Mouse (Mus musculus): ENCODE results near the gene Gucy2g.
"Not testable (repeated sequence)": the region's sequence is repeated elsewhere in the genome, so short reads cannot be mapped to it uniquely, and the experiment has no call there.

Gene Gucy2g

DNA sequence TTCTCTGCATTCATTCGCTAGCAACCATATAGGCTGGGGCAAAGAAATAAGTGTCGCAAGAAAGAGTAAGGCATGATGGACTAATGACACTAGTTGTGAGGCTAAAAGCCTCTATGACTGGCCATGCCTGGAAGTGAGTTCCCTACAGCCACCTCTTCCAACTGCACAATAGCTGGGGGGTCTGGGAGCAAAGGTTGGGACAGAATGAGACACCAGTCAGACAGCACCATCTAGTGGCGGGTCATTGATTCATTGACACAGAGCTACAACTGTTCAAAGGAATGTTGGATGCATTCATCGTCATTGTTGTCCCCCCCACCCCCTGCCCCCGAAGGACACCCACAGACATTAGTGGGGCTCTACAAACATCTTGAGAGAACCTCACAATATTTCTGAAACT lies 42.7 kb downstream of the Gucy2g start:
- peak; percentile 64 for DNase-seq

GRCm38 (mm10) chr19:55195574-55195973 lies 45.5 kb downstream of the Gucy2g start:
- no peak for DNase-seq

DNA sequence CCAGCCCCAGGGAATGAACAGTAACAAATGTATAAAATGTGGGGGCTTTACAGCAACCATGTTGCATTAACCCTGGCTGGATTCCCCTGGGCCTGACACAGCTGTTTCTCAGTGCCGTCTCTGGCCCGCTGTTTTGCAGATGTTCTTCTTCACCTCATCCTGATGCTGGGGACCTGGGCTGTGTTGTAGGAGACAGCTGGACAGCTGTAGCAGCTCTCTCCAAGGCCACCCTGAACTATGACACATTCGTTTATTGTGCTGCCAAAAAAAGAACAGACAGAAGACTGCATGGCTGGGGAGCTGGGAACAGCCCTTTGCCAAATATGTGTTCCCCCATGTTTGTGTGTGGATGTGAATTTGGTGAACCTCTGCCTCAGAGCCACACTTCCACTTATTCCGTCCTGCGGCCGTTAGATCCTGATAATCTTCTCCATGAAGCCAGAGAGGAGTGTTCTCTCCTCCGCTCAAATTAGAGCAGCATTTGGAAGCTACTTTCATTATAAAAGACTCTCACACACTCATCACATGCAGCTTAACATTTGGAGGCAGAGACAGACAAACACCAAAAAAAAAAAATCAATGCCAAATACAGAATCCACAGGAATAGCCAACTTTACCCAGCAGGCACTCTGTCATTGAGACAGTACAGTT lies 46.4 kb downstream of the Gucy2g start:
- no peak for DNase-seq

- no peak for DNase-seq
Observed at GRCm38 (mm10) chr19:55193717-55194394, 47.2 kb downstream of the Gucy2g start.

DNA sequence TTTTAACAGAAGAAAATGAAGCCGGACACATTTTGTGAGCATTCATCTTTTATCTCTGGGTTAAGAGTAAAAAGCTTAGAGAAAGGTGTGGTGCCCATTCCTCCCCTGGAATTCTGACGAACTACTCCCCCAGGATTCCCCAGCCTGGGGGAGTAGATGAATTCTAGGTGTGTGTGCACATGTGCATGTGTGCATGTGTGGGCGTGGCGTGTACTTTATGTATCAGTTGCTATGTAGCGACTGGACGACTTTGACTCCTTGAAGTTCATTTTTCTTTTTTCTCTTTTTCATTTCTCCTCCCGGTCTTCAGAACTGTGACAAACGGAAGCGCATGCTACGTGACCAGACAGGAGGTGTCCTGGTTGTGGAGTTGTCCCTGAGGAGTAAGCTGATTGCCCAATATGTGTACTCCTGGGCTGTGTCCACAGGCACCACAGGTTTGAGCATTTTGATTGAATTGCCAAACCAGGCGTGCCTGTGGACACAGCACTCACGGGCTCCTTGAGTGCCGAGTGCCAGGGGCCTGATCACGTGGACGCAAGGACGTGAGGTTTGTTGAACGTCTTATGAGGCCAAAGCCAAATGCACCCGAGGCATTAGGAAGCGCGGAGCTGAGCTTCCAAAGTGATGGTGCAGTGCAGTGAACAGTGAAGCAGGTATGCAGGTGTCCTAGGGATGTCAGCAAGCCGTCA lies 48.6 kb downstream of the Gucy2g start:
- DNase-seq: peak; percentile 22

DNA sequence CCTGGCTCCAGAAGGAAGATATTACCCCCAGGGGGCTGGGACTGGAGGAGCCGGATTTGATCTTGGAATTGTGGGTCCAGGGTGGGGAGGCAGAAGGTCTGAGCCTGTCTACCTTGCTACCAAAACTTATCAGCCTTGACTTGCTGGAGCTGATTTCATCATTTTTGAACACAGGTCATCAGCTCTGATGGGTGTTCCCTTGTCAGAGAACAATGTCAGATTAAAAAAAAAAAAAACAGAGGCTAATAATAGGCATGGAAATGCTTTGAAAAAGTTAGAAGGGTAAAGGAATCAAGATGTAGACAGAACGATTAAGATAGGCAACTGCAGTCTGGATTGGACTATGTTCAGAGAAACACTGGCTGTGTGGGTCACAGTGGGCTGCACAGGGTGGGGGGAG lies 49.4 kb downstream of the Gucy2g start:
- no peak for DNase-seq

- no peak for DNase-seq
Observed at GRCm38 (mm10) chr19:55190065-55190464, 51.0 kb downstream of the Gucy2g start.

DNA sequence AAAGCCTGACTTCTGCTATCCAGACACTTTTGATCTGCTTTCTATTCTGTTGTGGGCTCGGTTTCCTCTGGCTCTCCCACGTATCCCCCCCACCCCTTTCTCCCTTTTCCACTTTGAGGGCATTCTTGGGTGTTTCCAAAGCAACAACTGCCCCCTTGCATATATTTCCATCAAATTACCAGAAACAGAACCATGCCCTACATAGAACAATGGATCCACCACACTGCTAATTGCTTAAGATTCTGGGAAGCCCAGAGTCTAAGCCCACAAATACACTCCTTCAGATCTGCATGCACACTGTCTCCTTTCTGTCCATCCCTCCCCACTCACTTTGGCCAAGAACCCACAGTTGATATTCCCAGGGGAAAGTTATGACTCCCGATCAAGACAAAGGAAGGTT lies 55.4 kb downstream of the Gucy2g start:
- no peak for DNase-seq

GRCm38 (mm10) chr19:55185074-55185473 lies 56.0 kb downstream of the Gucy2g start:
- DNase-seq: no peak

DNA sequence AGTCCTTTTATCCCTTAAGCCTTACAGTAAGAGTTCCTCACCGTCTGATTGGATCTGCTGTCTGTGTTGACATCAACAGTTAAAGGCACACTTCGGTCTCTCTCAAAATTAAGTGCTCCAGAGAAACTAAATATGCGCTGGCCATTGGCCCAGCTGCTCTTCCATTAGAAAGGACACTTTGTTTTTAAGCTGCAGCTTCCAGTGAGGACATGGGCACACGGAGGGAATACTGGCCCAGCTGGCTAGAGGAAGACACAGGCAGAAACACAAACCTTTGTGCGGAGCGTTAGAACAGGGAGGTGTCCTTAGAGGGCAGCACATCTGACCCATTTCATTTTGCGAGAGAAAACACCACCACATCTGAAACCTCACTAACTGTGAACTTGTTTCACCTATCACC lies 56.6 kb downstream of the Gucy2g start:
- no peak for DNase-seq

GRCm38 (mm10) chr19:55180433-55180832 lies 60.6 kb downstream of the Gucy2g start, which contains the start of gene Tectb:
TSS of gene Tectb (plus strand) at chr19:55180733.
- DNase-seq: no peak

- no peak for DNase-seq
Observed at GRCm38 (mm10) chr19:55177143-55177542, 63.9 kb downstream of the Gucy2g start.

DNA sequence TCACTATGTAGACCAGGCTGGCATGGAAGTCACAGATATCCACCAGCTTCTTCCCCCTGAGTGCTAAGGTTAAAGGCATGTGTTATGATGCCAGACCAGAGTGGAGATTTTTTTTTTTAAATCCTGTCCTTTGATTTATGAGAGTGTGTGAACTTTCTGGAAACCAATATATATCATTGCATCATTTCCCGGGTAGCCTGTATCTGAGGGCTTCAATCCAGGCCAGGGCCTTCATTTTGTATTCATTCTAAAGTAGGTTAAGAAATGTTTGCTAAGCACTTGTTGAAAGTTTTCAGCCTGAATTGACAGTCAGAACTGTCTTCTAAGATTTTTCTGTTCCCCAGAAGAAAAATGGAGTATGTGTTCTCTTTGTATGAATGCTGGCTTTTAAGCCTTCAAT lies 69.5 kb downstream of the Gucy2g start:
- no peak for DNase-seq

- no peak for DNase-seq
Observed at GRCm38 (mm10) chr19:55170399-55170798, 70.6 kb downstream of the Gucy2g start.

DNA sequence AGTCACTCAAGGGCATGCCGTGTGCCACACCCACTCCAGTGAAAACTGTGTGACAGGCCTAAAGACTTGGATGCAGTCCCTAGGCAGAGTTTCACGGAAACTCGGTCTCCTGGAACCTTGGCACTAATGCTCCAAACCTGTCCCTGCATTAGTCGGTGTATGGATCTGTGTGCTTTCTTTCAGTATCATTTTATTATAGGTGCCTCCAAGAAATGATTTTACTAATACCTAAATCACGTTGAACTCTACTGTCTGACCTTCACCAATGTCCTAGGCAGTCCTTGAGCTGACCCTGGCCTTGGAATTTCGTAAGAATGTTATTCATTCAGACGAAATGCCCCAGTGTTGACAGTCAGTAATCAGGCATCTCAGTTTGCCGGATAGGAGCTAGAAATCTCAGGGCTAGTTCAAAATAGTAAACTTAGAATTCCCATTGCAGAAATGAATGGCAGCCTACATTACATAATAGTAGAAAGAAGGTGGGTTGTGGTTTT lies 71.8 kb downstream of the Gucy2g start:
- DNase-seq: not testable (repeated sequence)

DNA sequence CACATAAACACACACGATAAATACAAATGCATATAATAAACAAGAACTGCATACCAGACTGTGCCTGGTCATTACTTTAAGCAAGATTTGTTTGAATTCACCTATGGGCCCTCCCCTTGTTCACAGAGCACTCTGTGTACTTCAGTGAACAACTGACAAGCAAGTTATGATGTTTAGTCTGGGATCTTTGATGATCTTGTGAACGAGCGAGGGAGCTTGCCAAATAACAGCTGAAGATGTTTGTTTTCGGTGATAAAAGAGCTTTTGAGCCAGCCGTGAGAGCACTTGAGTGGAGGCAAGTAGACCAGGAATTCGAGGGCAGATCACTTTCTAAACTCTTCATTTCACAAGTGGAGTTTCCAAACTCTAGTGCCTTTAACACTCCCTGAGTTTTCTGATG lies 72.7 kb downstream of the Gucy2g start:
- no peak for DNase-seq

- no peak for DNase-seq
Observed at GRCm38 (mm10) chr19:55167741-55168140, 73.3 kb downstream of the Gucy2g start.

DNA sequence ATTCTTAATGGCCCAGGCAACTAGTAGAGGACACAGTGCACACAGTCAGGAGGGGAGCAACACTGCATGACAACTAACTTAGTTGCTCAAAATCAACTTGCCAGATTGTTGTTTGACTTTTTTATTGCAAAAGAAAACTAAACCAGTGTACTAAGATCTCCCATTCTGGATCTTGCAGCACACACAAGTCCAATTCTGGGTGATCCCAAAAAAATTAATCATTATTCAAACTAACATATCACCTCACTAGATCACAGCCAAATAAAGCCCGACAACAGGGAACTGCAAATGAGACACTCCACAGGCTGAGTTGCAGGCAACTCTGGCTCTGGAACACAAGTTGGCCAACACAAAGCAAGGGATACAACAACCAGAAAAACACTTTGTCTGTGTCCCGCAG lies 74.3 kb downstream of the Gucy2g start:
- no peak for DNase-seq

DNA sequence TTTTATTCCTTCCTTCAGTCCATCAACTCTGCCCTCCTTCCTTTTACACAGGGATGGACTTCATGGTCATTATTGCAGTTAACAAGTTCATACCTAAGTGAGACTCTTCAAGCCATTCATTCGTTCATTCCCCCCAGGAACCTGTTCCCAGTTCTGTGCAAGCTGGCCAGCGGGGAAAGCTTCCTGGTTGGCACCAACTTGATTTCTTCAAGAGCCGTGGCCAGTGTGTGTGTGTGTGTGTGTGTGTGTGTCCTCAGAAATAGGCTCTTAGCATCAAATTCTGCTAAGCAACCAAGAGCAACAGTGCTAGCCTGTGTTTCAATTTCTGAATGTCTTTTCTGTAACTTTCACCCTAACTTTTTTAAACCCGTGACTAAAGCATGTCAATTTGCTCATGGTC lies 75.1 kb downstream of the Gucy2g start:
- DNase-seq: no peak

GRCm38 (mm10) chr19:55165183-55165865 lies 75.7 kb downstream of the Gucy2g start:
- DNase-seq: no peak

GRCm38 (mm10) chr19:55164162-55164561 lies 76.9 kb downstream of the Gucy2g start:
- no peak for DNase-seq

- no peak for DNase-seq
Observed at GRCm38 (mm10) chr19:55162271-55162670, 78.8 kb downstream of the Gucy2g start.

DNA sequence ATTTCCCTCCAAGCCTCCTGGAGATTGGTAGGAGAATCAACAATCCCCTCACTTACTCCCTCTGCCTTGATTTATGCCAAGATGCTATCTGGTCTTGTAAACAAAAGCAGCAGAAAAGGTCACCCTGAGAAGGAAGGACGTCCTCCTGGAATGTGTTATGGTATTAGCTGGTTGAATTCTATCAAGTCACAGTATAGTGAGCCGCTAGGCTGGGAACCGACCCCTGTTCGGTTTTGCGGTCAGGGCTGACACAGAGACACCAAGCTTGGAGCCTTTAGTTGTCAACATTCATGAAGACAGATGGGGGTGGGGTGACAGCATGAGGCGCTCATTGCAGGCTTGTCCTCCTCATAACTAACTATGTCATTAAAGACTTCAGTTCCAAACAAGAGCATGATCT lies 81.2 kb downstream of the Gucy2g start:
- no peak for DNase-seq
